Mouse (Mus musculus): ENCODE data around the gene Fbxl19.
"Not testable (repeated sequence)": the region's sequence is repeated elsewhere in the genome, so short reads cannot be mapped to it uniquely, and the experiment has no call there.

Gene Fbxl19

DNA sequence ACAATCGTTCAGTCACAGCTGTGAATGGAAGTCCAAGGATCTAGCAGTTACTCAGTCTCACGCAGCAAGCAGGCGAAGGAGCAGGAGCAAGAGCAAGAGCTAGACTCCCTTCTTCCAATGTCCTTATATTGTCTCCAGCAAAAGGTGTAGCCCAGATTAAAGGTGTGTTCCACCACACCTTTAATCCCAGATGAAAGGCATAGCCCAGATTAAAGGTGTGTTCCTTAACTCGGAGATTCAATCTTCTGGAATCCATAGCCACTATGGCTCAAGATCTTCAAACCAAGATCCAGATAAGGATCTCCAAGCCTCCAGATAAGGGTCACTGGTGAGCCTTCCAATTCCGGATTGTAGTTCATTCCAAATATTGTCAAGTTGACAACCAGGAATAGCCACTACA lies 12.3 kb upstream of the Fbxl19 start, which contains the start of gene Ctf2:
Gene Ctf2, minus strand, starts transcription at position 101 of the 400 bp plus-strand sequence.
- not testable (repeated sequence) for DNase-seq

GRCm38 (mm10) chr7:127745251-127745651 lies 908 bp downstream of the Fbxl19 start:
- peak; percentile 91 for DNase-seq

- peak; percentile 73 for DNase-seq
Measured at GRCm38 (mm10) chr7:127745652-127746493, 1.5 kb downstream of the Fbxl19 start.

DNA sequence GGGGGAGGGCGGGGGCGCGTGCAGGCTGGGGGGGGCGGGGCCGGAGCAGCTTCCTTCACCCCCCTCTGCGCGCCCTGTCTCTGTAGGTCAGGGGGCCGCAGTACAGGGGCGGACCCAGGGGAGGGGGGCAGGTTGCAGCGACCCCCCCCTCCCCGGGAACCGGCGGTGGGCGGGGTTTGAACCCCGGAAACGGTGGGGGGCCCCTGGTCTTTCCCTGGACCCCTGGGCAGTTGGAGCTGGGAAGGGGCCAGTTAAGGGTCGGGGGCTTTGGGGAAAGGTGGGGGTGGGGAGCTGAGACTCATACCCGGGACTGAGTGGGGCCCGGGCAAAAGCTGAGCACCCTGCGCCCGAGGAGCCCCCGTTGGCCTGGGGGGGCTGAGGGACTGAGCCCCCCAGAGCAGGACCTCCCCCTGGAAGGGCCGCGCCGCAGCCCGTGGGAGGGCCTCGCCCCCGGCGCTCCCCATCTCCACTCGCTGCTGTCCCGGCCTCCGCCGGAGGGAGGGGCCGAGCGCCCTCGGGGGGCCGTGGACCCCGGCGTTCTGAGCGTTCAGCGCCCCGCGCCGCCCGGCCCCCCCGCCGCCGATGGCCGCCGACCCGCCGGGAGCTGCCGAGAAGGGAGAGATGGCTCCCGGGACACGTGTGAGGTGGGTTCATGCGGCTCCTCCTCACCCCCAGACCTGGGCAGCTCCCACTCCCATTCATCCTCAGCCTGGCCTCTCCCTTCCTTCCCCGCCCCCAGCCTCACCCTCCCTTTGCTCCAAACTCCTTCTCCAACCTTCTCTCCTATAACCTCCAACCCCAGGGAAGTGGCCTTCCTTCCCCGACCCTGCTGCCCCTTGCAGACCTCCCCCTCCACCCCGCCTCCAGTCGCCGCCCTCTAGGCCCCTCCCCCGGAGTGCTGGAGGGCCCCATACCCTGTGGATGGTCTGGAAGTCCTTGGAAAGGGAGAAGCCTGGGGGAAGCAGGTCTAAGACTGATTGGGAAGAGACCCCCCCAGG lies 2.5 kb downstream of the Fbxl19 start:
- DNase-seq: peak; percentile 63

DNA sequence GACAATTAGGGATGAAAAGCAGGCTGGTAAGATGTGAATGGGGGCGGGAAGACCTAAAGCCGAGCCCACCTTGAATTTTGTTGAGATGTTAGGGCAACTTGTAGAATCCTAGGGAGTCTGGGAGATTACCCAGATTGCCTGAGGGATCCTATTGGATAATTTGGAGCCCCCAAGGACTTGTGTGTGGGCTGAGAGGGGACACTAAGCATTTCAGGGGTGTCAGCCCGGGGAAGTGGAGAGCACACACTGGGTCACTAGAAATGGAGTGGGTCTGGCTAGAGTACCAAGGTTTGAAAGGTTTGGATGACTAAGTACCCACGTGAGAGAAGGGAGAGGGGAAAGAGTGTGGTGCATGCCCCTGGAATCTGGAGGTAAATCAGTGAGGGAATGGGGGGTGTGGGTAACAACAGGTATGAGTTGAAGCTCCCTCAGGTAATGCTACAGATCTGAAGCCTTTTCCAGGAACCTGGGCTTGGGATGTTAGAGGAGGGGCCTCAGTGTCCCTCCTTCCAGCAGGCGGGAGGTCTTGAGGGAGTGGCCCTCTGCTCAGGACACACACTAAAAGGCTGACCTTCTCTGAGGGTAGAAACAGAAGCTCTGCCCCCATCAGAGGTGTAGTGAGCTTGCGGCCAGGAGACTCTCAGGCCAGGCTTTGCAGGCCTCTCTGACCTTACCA lies 3.4 kb downstream of the Fbxl19 start:
- no peak for DNase-seq

- DNase-seq: no peak
Measured at GRCm38 (mm10) chr7:127748235-127748560, 3.9 kb downstream of the Fbxl19 start.

GRCm38 (mm10) chr7:127750131-127751127 lies 6.1 kb downstream of the Fbxl19 start:
- no peak for DNase-seq

DNA sequence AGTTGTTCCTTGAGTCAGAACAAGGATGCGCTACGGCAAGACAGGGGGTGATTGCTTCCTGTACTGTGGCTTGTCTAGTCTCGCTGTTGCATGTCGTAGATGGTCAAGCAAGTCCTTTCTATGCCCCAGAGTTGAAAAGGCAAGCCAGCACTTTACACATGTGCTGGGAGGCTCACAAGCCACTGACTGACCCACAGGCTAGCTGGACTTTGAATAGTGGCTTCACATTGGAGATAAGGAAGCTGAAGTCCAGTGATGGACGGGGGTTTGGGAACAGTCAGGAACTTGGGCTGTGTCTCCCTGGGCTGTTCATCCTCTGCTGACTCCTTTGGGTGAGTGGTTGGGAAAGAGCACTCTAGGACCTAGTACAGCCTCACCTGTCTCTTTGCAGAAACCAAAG lies 7.3 kb downstream of the Fbxl19 start:
- no peak for DNase-seq

- DNase-seq: no peak
Measured at GRCm38 (mm10) chr7:127752069-127752468, 7.7 kb downstream of the Fbxl19 start.

DNA sequence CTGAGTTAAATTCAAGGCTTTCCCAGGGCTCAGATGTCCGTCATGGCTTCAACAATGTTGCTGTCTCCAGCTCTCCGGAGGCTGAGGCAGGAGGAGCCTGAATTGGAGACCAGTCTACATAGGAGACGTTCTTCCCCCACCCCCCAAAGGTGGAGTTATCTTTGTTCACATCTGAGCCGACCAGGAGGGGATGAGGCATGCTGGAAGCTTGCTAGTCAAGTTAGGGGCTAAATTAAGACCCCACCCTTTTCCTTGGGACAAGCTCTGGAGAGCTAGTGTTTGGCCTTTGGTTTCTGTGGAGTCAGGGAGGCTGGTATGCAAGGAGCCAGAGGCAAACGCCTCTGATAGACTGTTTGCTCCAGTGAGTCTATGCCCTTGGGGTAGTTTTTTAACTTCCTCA lies 8.8 kb downstream of the Fbxl19 start:
- no peak for DNase-seq

DNA sequence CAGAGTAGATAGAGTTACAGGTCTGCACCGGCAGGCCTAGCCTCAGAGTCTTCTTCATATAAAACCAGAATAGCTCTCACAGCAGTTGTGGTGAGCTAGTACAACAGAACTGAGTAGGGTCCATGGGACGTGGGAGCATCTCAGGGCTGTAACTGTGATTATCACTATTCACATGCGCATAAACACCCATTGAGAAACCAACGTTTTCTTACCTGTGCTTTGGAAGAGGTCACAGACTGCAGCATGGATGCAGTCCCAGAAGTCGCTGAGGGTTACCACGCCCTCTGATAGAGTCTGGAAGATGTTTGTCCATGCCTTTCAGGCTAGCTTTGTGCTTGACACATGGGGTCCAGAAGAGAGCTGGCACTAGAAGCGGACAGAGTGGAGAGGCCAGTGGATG lies 9.4 kb downstream of the Fbxl19 start:
- DNase-seq: no peak

- DNase-seq: no peak
Measured at GRCm38 (mm10) chr7:127759716-127760115, 15.4 kb downstream of the Fbxl19 start.

GRCm38 (mm10) chr7:127760478-127760877 lies 16.1 kb downstream of the Fbxl19 start:
- DNase-seq: no peak

DNA sequence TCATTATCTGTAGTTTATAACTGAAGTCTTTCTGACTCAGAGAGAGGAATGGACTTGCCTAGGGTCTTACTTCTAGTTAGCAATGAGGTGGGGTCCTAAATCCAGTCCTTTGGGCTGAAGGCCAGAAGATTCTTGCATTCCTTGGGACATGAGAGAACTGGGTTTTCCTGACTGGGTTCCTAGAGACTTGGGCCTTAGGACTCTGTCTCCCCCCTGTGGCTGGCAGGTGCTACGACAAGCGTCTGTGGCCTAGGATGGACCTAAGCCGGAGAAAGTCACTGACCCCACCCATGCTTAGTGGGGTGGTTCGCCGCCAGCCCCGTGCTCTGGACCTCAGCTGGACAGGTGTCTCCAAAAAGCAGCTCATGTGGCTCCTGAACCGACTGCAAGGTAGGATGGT lies 16.7 kb downstream of the Fbxl19 start:
- peak; percentile 66 for DNase-seq

GRCm38 (mm10) chr7:127763642-127764041 lies 19.3 kb downstream of the Fbxl19 start:
- DNase-seq: no peak

- no peak for DNase-seq
Measured at GRCm38 (mm10) chr7:127765756-127766155, 21.4 kb downstream of the Fbxl19 start.

GRCm38 (mm10) chr7:127766851-127767609 lies 22.7 kb downstream of the Fbxl19 start:
- DNase-seq: no peak

- no peak for DNase-seq
Measured at GRCm38 (mm10) chr7:127767671-127768345, 23.5 kb downstream of the Fbxl19 start.

DNA sequence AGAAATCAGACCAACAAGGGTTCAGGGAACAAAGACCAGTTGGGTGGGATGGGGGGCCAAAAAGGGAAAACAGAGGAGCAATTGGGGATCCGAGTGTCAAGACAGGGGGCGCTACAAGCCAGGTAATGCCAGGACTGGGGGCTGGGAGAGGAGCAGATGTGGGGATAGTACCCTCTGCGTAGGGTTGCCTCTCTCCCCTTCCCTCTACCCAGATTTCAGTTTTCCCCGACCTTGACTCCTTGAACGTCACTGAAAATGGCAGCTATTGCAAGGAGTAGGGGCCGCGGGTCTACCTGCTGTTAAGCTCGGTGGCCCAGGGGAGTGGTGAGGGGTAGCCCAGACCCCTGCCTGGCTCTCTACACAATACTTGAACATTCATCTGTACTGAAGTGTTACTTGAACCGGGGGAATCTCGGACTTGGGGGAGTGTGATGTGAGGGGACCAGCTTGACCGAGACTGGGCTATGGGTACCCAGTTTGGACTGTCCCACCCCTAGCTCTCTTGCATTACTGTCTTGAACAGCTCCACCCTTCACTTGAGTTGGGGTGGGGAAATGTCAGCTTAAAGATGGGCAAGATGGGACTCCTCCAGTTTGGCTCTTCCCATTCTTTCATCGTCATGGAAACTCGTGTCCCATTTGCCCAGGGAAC lies 24.1 kb downstream of the Fbxl19 start:
- DNase-seq: peak; percentile 57

Data from thymus, postnatal 14 days (tissue).